Mouse (Mus musculus) left cerebral cortex, adult 2 months (tissue): ENCODE measurements at regions not wholly inside any gene's neighbourhood (a gene's known extent, or its start where the extent isn't known, plus 50 kb on each side); places are given as distances from the start of the nearest gene placed in this dataset.
A peak's percentile ranks its signal among the peaks of the same experiment; 100 is the strongest.

ENCODE experiments used
- DNase-seq, 2 experiments: peaks; one replicate each; pipeline ENCODE4 v3.0.0; 2021 to 2022; ENCODE audit warnings: low spot score in 2 of 2, mixed read lengths in 1 of 2; ENCODE audit errors: extremely low spot score in 1 of 2
- H3K27ac ChIP-seq: fragments of 200-600 bp; 2 replicates; pipeline ENCODE4 v1.8.1; 2022
- H3K4me3 ChIP-seq: fragments of 200-600 bp; 2 replicates; pipeline ENCODE4 v1.8.1; 2022
- CTCF ChIP-seq: fragments of 200-600 bp; IDR thresholded peaks from 2 replicates; pipeline ENCODE4 v1.8.1; 2022; ENCODE audit warnings: antibody characterized with exemption, mild to moderate bottlenecking, moderate library complexity
- intact Hi-C: fragments of 180-260 bp; cut with DNase I; formaldehyde crosslinking; loops from one replicate; pipeline ENCODE4 v1.15.1; 2025

- no peak overlapping the region for H3K27ac ChIP-seq
- H3K4me3 ChIP-seq, result no peak overlapping the region
- no peak for DNase-seq
- intact Hi-C loops, result no loop called here
- TF ChIP-seq CTCF, result no peak
Observed at GRCm38 (mm10) chr2:75461019-75461418, 198.0 kb upstream of the Hnrnpa3 start.

- DNase-seq, result no peak
- TF ChIP-seq CTCF, result no peak
- Histone ChIP-seq H3K4me3 (no peak overlapping the region), H3K27ac (no peak overlapping the region)
- intact Hi-C loops, result no loop called here
Observed at GRCm38 (mm10) chr2:75461421-75461991, 197.6 kb upstream of the Hnrnpa3 start.

- intact Hi-C loops, result no loop called here
- no peak overlapping the region for H3K27ac ChIP-seq
- DNase-seq, result no peak
- TF ChIP-seq CTCF, result no peak
- no peak overlapping the region for H3K4me3 ChIP-seq
Observed at GRCm38 (mm10) chr2:75462030-75462671, 196.9 kb upstream of the Hnrnpa3 start.

GRCm38 (mm10) chr2:75463091-75463490, 196.0 kb upstream of the Hnrnpa3 start:
- no peak for TF ChIP-seq CTCF
- intact Hi-C loops, result no loop called here
- Histone ChIP-seq H3K27ac (no peak overlapping the region), H3K4me3 (no peak overlapping the region)
- DNase-seq, result no peak

- no peak for DNase-seq
- intact Hi-C loops, result no loop called here
- Histone ChIP-seq H3K27ac (no peak overlapping the region), H3K4me3 (no peak overlapping the region)
- no peak for TF ChIP-seq CTCF
Observed at GRCm38 (mm10) chr2:75464429-75464828, 194.6 kb upstream of the Hnrnpa3 start.

DNA sequence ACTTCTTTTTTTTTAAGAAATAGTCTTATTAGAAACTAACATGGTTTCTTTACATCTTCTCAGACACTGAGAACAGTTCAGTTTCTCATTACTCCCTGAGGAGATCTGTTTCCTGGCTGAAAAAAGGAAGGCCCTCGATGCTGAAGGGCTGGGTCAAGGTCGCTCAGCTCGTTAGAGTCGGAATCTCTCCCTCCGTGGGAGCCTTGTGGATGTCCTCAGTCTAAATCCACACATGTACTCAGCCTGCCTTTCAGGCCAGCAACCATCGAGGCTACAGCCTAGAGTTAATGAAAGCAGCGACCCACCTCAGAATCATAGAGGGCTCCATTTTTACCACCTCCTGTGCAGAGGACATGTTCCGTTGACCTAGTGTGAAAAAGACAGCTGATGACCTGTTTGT, 190.2 kb upstream of the Hnrnpa3 start:
- intact Hi-C loops, result no loop called here
- TF ChIP-seq CTCF, result no peak

DNA sequence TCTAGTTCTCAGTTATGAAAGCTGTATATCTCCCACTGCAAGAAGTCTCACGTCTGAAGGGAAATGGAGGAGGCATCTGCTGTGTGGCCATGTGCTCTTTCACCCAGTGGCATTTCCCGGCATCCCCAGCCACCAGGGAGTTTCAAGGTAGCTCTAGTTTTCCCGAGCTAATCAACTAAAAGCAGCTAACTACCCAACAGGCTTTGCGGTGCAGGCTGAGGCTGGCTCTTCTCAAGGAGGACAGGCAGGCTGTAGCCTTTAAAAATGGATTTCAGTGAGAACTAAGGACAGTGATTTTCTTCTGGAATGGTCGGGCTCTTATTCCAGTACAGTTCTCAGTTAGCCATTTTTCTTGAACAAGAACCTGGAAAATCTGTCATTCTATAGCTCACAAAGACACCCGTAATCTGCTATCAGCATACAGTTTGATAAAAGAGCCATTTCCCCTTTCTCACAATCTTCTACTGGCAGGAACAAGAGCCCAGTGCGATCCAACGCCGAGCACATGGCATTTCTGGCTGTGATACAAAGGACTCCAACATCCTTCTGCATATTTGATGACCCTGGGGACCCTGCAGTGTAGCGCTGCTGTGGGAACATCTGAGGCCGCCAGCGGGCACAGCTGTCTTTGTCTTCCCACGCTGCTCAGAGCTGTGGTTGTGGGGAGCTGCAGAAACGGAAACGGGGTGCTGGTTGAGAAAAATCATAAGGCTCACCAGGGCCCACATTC, 188.9 kb upstream of the Hnrnpa3 start:
- 0 out of 2 replicates have a peak overlapping the region, but pooled peaks have one; percentile 5 for H3K4me3 ChIP-seq
- intact Hi-C loops, result no loop called here

More for the DNA sequence above, 190.2 kb upstream of the Hnrnpa3 start:
- H3K4me3 ChIP-seq, result no peak overlapping the region
- H3K27ac ChIP-seq, result no peak overlapping the region
- no peak for DNase-seq

GRCm38 (mm10) chr2:75470688-75471054, 188.4 kb upstream of the Hnrnpa3 start:
- intact Hi-C loops, result no loop called here
- H3K27ac ChIP-seq, result no peak overlapping the region

More for the DNA sequence above, 188.9 kb upstream of the Hnrnpa3 start:
- H3K27ac ChIP-seq, result no peak overlapping the region
- no peak for TF ChIP-seq CTCF
- peak; percentile 15 to 26 for DNase-seq

DNA sequence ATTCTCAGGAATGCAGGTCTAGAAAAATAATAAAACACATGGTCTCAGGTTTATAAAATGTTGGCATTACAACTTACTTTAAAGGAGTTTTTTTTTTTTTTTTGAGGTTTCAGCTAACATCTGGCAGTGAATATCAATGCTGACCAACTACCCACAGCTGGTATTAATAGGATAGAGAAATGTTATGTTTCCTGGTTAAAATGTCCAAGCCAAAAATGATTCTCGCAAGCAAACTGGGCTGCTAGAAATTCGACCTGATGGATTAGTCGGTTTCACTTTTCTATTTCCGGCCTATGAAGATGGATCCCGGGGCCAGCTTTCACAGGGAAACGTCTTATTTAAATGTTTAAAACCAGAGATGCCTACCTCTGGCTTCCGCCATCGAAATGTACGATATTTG, 186.6 kb upstream of the Hnrnpa3 start:
- no peak for DNase-seq
- no peak for TF ChIP-seq CTCF
- Histone ChIP-seq H3K4me3 (no peak overlapping the region), H3K27ac (no peak overlapping the region)
- intact Hi-C loops, result no loop called here

More at GRCm38 (mm10) chr2:75470688-75471054, 188.4 kb upstream of the Hnrnpa3 start:
- DNase-seq, result no peak
- no peak for TF ChIP-seq CTCF
- H3K4me3 ChIP-seq, result no peak overlapping the region

DNA sequence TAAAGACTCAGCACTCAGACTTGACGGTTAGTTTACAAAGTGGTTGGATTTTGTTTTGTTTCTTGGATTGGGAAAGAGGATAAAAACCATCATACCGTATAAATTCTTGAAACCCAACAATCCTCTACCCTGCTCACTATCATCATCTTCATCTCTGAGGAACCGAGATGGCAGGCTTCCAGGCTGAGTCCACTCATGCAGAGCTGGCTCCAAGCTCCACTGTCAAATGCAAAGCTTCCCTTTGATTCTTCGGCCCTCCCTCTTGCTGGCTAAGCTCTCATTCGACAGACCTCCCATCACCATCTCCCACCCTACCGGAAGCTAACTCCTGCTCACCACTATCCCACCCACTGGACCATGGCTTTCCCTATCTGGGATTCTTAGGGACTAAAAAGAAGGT, 184.6 kb upstream of the Hnrnpa3 start:
- no peak for DNase-seq
- H3K27ac ChIP-seq, result no peak overlapping the region
- H3K4me3 ChIP-seq, result no peak overlapping the region
- TF ChIP-seq CTCF, result no peak
- intact Hi-C loops, result no loop called here

- DNase-seq, result no peak
- Histone ChIP-seq H3K4me3 (no peak overlapping the region), H3K27ac (no peak overlapping the region)
- no peak for TF ChIP-seq CTCF
- intact Hi-C loops, result no loop called here
Observed at GRCm38 (mm10) chr2:75476350-75476749, 182.7 kb upstream of the Hnrnpa3 start.

DNA sequence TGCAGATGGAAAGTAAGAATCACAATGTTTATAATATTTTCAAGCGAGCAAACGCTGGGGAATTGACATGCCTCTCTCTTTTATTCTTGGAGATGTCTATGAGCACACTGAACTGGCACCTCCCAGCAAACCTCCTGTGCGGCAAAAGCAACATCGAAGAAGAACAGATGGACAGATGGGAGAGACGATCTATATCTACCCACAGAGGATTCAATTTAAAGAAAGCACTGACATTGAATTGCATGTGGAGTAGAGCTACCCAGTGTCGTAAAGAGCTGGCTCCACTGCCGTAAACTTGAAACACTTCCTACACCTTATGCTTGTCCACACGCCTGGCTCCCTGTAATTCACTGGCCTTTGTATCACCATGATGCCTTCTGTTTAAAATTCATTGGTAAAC, 182.0 kb upstream of the Hnrnpa3 start:
- TF ChIP-seq CTCF, result no peak
- H3K4me3 ChIP-seq, result no peak overlapping the region
- no peak overlapping the region for H3K27ac ChIP-seq
- DNase-seq, result no peak
- intact Hi-C loops, result no loop called here

- Histone ChIP-seq H3K27ac (no peak overlapping the region), H3K4me3 (no peak overlapping the region)
- intact Hi-C loops, result no loop called here
- no peak for TF ChIP-seq CTCF
- DNase-seq, result no peak
Observed at GRCm38 (mm10) chr2:75479546-75479945, 179.5 kb upstream of the Hnrnpa3 start.
